Mouse (Mus musculus) limb, embryonic 14.5 days (tissue): ENCODE results near the gene Lrrc26. TPM values are rescaled to one million over a fixed set of nuclear protein-coding genes. Genes with fewer than 3 reads are reported as not detected.
"Not testable (repeated sequence)": the region's sequence is repeated elsewhere in the genome, so short reads cannot be mapped to it uniquely, and the experiment has no call there.

Experiments used
- ATAC-seq: fragments of 200-750 bp; cut with Nextera tagmentation; 2 replicates; pipeline ENCODE4 v1.8.0; 2017; ENCODE audit warnings: low read depth, moderate number of reproducible peaks, moderate TSS enrichment; ENCODE audit not compliant: low FRiP score
- DNase-seq: peaks from one replicate; pipeline ENCODE4 v3.0.0-alpha.2; 2015; ENCODE audit warnings: low spot score
- H3K27ac ChIP-seq: fragments of 300-500 bp; sonication (generic); replicated peaks from 2 replicates; pipeline ENCODE4 v1.5.1; 2014; ENCODE audit warnings: low read depth, mild to moderate bottlenecking, low read length, moderate library complexity, mixed read lengths
- H3K27me3 ChIP-seq: fragments of 300-500 bp; sonication (generic); 2 replicates; pipeline ENCODE4 v1.6.1; 2014; ENCODE audit warnings: low read length, mixed read lengths; ENCODE audit not compliant: control insufficient read depth, insufficient read depth
- H3K36me3 ChIP-seq: fragments of 300-500 bp; sonication (generic); 2 replicates; pipeline ENCODE4 v1.6.1; 2014; ENCODE audit warnings: mild to moderate bottlenecking, low read length, moderate library complexity, mixed read lengths; ENCODE audit not compliant: control insufficient read depth, insufficient read depth
- H3K4me1 ChIP-seq: fragments of 300-500 bp; sonication (generic); 2 replicates; pipeline ENCODE4 v1.6.1; 2014; ENCODE audit warnings: antibody characterized with exemption, low read length, mixed read lengths; ENCODE audit not compliant: control insufficient read depth, insufficient read depth
- H3K4me2 ChIP-seq: fragments of 300-500 bp; sonication (generic); replicated peaks from 2 replicates; pipeline ENCODE4 v1.6.1; 2014; ENCODE audit warnings: low read depth, mild to moderate bottlenecking, low read length, moderate library complexity; ENCODE audit not compliant: severe bottlenecking
- H3K4me3 ChIP-seq: fragments of 300-500 bp; sonication (generic); replicated peaks from 2 replicates; pipeline ENCODE4 v1.5.1; 2014; ENCODE audit warnings: low read length
- H3K9ac ChIP-seq: fragments of 300-500 bp; sonication (generic); 2 replicates; pipeline ENCODE4 v1.6.1; 2014; ENCODE audit warnings: mild to moderate bottlenecking, low read depth, low read length, moderate library complexity; ENCODE audit not compliant: severe bottlenecking
- H3K9me3 ChIP-seq: fragments of 300-500 bp; sonication (generic); 2 replicates; pipeline ENCODE4 v1.6.1; 2016; ENCODE audit warnings: low read length; ENCODE audit not compliant: control insufficient read depth
- POLR2A ChIP-seq: fragments of 200-500 bp; IDR thresholded peaks from 2 replicates; pipeline ENCODE4 v1.8.0; 2012; ENCODE audit warnings: inconsistent platforms, mild to moderate bottlenecking, moderate library complexity, borderline replicate concordance; ENCODE audit not compliant: insufficient read depth, insufficient read length; ENCODE audit errors: extremely low read depth
- WGBS: fragments of 180-500 bp; shearing (Covaris S2); extraction: QIAGEN DNeasy Blood & Tissue Kit; methylation state at CpG from one replicate; pipeline ENCODE4 v1.1.7; 2014; 5-methylcytosine and 5-hydroxymethylcytosine counted together
- polyA plus RNA-seq, 2 experiments: library from polyadenylated mRNA; depleted of rRNA in 1 of 2; stranded (reverse) in 1 of 2; unstranded in 1 of 2; fragments of >200 nt; fragmentation: Nextera tagmentation in 1 of 2; extraction: Ambion mirVana in 1 of 2; gene quantifications; 2 replicates each; pipeline versions ENCODE4 v1.2.1 to v1.2.3; 2012 to 2014

Lrrc26 gene
- polyA plus RNA-seq, 2 experiments = 0.15 TPM; not detected in 1

- Histone ChIP-seq H3K27ac (no peak overlapping the region), H3K4me2 (no peak overlapping the region), H3K9me3 (no peaks in the 10 kb centered on the region), H3K36me3 (peaks cover 6% of the 10 kb centered on the region; the same call in 1 of the 2 replicates), H3K4me1 (peaks cover 12% of the 10 kb centered on the region; the same call in 1 of the 2 replicates), H3K9ac (no peak overlapping the region), H3K27me3 (peaks cover 14% of the 10 kb centered on the region), H3K4me3 (no peak overlapping the region)
- WGBS = 79% methylated on average over 8 of the region's 8 CpGs
- ATAC-seq = no peak
- TF ChIP-seq POLR2A = no peak
- DNase-seq = no peak
Measured at GRCm38 (mm10) chr2:25243342-25243741, 46.4 kb upstream of the Lrrc26 start.

- Histone ChIP-seq H3K27me3 (peaks cover 14% of the 10 kb centered on the region), H3K4me2 (no peak overlapping the region), H3K27ac (no peak overlapping the region), H3K9me3 (no peaks in the 10 kb centered on the region), H3K4me1 (peaks cover 12% of the 10 kb centered on the region; the same call in 1 of the 2 replicates), H3K4me3 (no peak overlapping the region), H3K36me3 (peaks cover 13% of the 10 kb centered on the region; the same call in 1 of the 2 replicates), H3K9ac (no peak overlapping the region)
- ATAC-seq (no peak), DNase-seq (no peak)
- no peak for TF ChIP-seq POLR2A
- WGBS = 85% methylated on average over 4 of the region's 4 CpGs
Measured at GRCm38 (mm10) chr2:25244144-25244543, 45.6 kb upstream of the Lrrc26 start.

- Histone ChIP-seq H3K36me3 (peaks cover 31% of the 10 kb centered on the region), H3K27ac (no peak within 1 kb of the TSS), H3K4me1 (peaks cover under 1% of the 10 kb centered on the region; the same call in 1 of the 2 replicates), H3K9ac (no peak within 1 kb of the TSS), H3K27me3 (peaks cover 9% of the 10 kb centered on the region), H3K4me3 (no peak within 1 kb of the TSS), H3K9me3 (no peaks in the 10 kb centered on the region), H3K4me2 (no peak within 1 kb of the TSS)
- DNase-seq (no peak), ATAC-seq (no peak)
- 89% methylated on average over 10 of the region's 10 CpGs for WGBS
- TF ChIP-seq POLR2A = no peak
Measured at GRCm38 (mm10) chr2:25246183-25247072, 43.3 kb upstream of the Lrrc26 start, which contains the start of gene AL732309.1. Gene AL732309.1, minus strand, starts transcription at chr2:25246863.

- Histone ChIP-seq H3K4me2 (no peak overlapping the region), H3K27ac (no peak overlapping the region), H3K27me3 (no peaks in the 10 kb centered on the region), H3K4me1 (peaks cover 10% of the 10 kb centered on the region), H3K36me3 (peaks cover 39% of the 10 kb centered on the region), H3K9me3 (no peaks in the 10 kb centered on the region), H3K9ac (no peak overlapping the region), H3K4me3 (no peak overlapping the region)
- WGBS = 85% methylated on average over 1 of the region's 1 CpGs
- no peak for TF ChIP-seq POLR2A
- DNase-seq (no peak), ATAC-seq (no peak)
Measured at GRCm38 (mm10) chr2:25252331-25252730, 37.4 kb upstream of the Lrrc26 start.

GRCm38 (mm10) chr2:25255284-25255779 is 34.4 kb upstream of the Lrrc26 start, which contains the start of gene Tmem203:
Gene Tmem203, plus strand, starts transcription at chr2:25255439.
- ATAC-seq (peak; percentile 93), DNase-seq (peak; percentile 90)
- TF ChIP-seq POLR2A = 0 out of 2 replicates have a peak, but pooled peaks have one; percentile 41
- Histone ChIP-seq H3K27me3 (no peaks in the 10 kb centered on the region), H3K9me3 (no peaks in the 10 kb centered on the region), H3K9ac (peak within 1 kb of the TSS; percentile 80), H3K27ac (peak within 1 kb of the TSS; percentile 72), H3K4me2 (peak within 1 kb of the TSS; percentile 95), H3K4me1 (peaks cover 10% of the 10 kb centered on the region), H3K36me3 (peaks cover 18% of the 10 kb centered on the region), H3K4me3 (peak within 1 kb of the TSS; percentile 99)
- WGBS = under 1% methylated on average over 32 of the region's 39 CpGs

- 60% methylated on average over 12 of the region's 12 CpGs for WGBS
Measured at GRCm38 (mm10) chr2:25256443-25257109, 33.1 kb upstream of the Lrrc26 start.

GRCm38 (mm10) chr2:25257250-25257649 is 32.5 kb upstream of the Lrrc26 start:
- peaks cover 10% of the 10 kb centered on the region for H3K4me1 ChIP-seq
- not testable (repeated sequence) for H3K36me3 ChIP-seq, H3K4me2 ChIP-seq, H3K9me3 ChIP-seq, H3K9ac ChIP-seq, H3K27me3 ChIP-seq, ATAC-seq, H3K27ac ChIP-seq, H3K4me3 ChIP-seq, DNase-seq
- 86% methylated on average over 5 of the region's 5 CpGs for WGBS

More at GRCm38 (mm10) chr2:25256443-25257109, 33.1 kb upstream of the Lrrc26 start:
- not testable (repeated sequence) for H3K27ac ChIP-seq, H3K36me3 ChIP-seq, H3K27me3 ChIP-seq, DNase-seq, H3K9me3 ChIP-seq, ATAC-seq
- H3K4me2 ChIP-seq = peak overlapping the region; percentile 95
- H3K4me1 ChIP-seq = peaks cover 10% of the 10 kb centered on the region
- H3K4me3 ChIP-seq = peak overlapping the region; percentile 99; the same call in 1 of the 2 replicates
- peak overlapping the region; percentile 80; the same call in 1 of the 2 replicates for H3K9ac ChIP-seq
